Mouse (Mus musculus) embryonic facial prominence, embryonic 10.5 days (tissue): ENCODE data around the gene Ghrhr. TPM values are rescaled to one million over a fixed set of nuclear protein-coding genes. Genes with fewer than 3 reads are reported as not detected.

Experiments
- DNase-seq: peaks from one replicate; pipeline ENCODE4 v3.0.0-alpha.2; 2017; ENCODE audit warnings: low spot score
- H3K27ac ChIP-seq: fragments of 300-500 bp; sonication (generic); replicated peaks from 2 replicates; pipeline ENCODE4 v1.5.1; 2016; ENCODE audit warnings: mild to moderate bottlenecking
- H3K27me3 ChIP-seq: fragments of 300-500 bp; sonication (generic); replicated peaks from 2 replicates; pipeline ENCODE4 v1.6.1; 2016; ENCODE audit warnings: low read depth, mild to moderate bottlenecking; ENCODE audit not compliant: poor library complexity, severe bottlenecking
- H3K36me3 ChIP-seq: fragments of 300-500 bp; sonication (generic); replicated peaks from 2 replicates; pipeline ENCODE4 v1.6.1; 2016; ENCODE audit warnings: mild to moderate bottlenecking, moderate library complexity
- H3K4me1 ChIP-seq: fragments of 300-500 bp; sonication (generic); 2 replicates; pipeline ENCODE4 v1.6.1; 2016
- H3K4me3 ChIP-seq: fragments of 300-500 bp; sonication (generic); 2 replicates; pipeline ENCODE4 v1.5.1; 2016; ENCODE audit warnings: mild to moderate bottlenecking, moderate library complexity
- H3K9me3 ChIP-seq: fragments of 300-500 bp; sonication (generic); 2 replicates; pipeline ENCODE4 v1.6.1; 2016; ENCODE audit warnings: mild to moderate bottlenecking
- WGBS: fragments of 180-500 bp; shearing (Covaris S2); methylation state at CpG from one replicate; pipeline ENCODE4 v1.1.7; 2016; 5-methylcytosine and 5-hydroxymethylcytosine counted together
- polyA plus RNA-seq: library from polyadenylated mRNA; unstranded; fragments of >200 nt; fragmentation: Nextera tagmentation; extraction: Ambion mirVana; gene quantifications from 2 replicates; pipeline ENCODE4 v1.2.1, GENCODE M21; 2016

Gene Ghrhr
- polyA plus RNA-seq, 1 experiment from 2014 or later: not detected

DNA sequence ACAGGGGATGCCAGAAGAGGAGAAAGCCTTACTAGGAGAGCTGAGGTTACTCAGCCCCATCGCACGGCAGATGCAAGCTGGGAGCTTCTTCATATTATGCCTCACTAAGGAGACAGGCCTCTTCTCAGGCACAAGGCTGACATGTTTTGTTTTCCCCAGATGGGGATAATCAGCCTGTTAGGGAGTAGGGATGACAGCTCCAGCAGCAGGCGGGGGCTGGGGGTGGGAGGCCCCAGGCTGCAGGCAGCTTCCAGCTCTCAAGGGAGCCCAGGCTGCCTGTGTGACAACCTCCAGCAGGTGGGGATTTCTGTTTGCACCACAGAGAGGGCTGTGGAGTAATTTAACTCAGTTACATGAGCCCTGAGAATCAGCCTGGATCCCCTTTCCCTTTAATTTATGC lies 58.3 kb downstream of the Ghrhr start:
- Histone ChIP-seq H3K4me3 (no peak overlapping the region), H3K4me1 (peaks cover 36% of the 10 kb centered on the region), H3K27me3 (0 out of 2 replicates have a peak, but pooled peaks cover 3% of the 10 kb centered on the region), H3K9me3 (no peaks in the 10 kb centered on the region), H3K36me3 (no peaks in the 10 kb centered on the region), H3K27ac (peak overlapping the region; percentile 51; the same call in 1 of the 2 replicates)
- peak; percentile 54 for DNase-seq
- WGBS: 20% methylated on average over 3 of the region's 3 CpGs

GRCm38 (mm10) chr6:55435266-55436159 lies 59.4 kb downstream of the Ghrhr start:
- H3K27me3 ChIP-seq: 0 out of 2 replicates have a peak, but pooled peaks cover 3% of the 10 kb centered on the region
- H3K9me3 ChIP-seq: no peaks in the 10 kb centered on the region
- WGBS: 65% methylated on average over 8 of the region's 8 CpGs
- no peaks in the 10 kb centered on the region for H3K36me3 ChIP-seq
- H3K27ac ChIP-seq: peak overlapping the region; percentile 40; the same call in 1 of the 2 replicates
- no peak overlapping the region for H3K4me3 ChIP-seq
- H3K4me1 ChIP-seq: peaks cover 36% of the 10 kb centered on the region
- no peak for DNase-seq

GRCm38 (mm10) chr6:55437919-55438318 lies 61.8 kb downstream of the Ghrhr start:
- H3K9me3 ChIP-seq: no peaks in the 10 kb centered on the region
- H3K27ac ChIP-seq: no peak overlapping the region
- peaks cover 36% of the 10 kb centered on the region for H3K4me1 ChIP-seq
- DNase-seq: no peak
- 0 out of 2 replicates have a peak, but pooled peaks cover 3% of the 10 kb centered on the region for H3K27me3 ChIP-seq
- no peak overlapping the region for H3K4me3 ChIP-seq
- 67% methylated on average over 3 of the region's 3 CpGs for WGBS
- H3K36me3 ChIP-seq: no peaks in the 10 kb centered on the region

Other genes starting within 250 kb of the Ghrhr start
- gene Crhr2, start 243.3 kb upstream of the Ghrhr start, polyA plus RNA-seq: 0.12 and 0.55 TPM in 2 replicates
- gene Inmt, start 201.3 kb upstream of the Ghrhr start, polyA plus RNA-seq: 3.8 and 4.7 TPM in 2 replicates
- gene Mindy4, start 172.9 kb upstream of the Ghrhr start, polyA plus RNA-seq: 18.7 and 24.0 TPM in 2 replicates
- 0.29 and 0.76 TPM in 2 replicates for gene Aqp1, start 39.9 kb upstream of the Ghrhr start, polyA plus RNA-seq
- 4.4 and 9.7 TPM in 2 replicates for gene Adcyap1r1, start 75.7 kb downstream of the Ghrhr start, polyA plus RNA-seq